In genomic region chr11:114584804-114585203, GRCm38 (mm10) we compare ENCODE assay signal across 24 mouse cellular contexts.
DNase-seq lines count a peak whose midpoint lies in the region; ATAC-seq and TF ChIP-seq lines count a peak whose summit lies in the region.
"Had no signal": no experiment of that assay in that cellular context is flagged by ENCODE, and none has a peak within 500 bp of the region (broad histone marks: within the 10 kb centered on the region; RNA-seq: fewer than 3 reads in every experiment).

No protein-coding gene starts in this region.

- 40% methylated on average over 6 of the region's 6 CpGs for WGBS in kidney, embryonic 14.5 days
- WGBS in kidney, embryonic 16.5 days: 24% methylated on average over 6 of the region's 6 CpGs

- no peaks in the 10 kb centered on the region for H3K36me3 ChIP-seq in kidney, embryonic 14.5 days (ENCODE audit: control insufficient read depth, insufficient read depth, low read length)
- no peaks in the 10 kb centered on the region for H3K36me3 ChIP-seq in kidney, embryonic 16.5 days (ENCODE audit: insufficient read depth, low read length)
- no peaks in the 10 kb centered on the region for H3K36me3 ChIP-seq in E14TG2a.4 (ENCODE audit: insufficient read depth, low read length)
- H3K36me3 ChIP-seq: embryonic facial prominence, embryonic 13.5 days; embryonic facial prominence, embryonic 15.5 days; forebrain, embryonic 10.5 days; forebrain, embryonic 12.5 days had no signal

- no peak overlapping the region for H3K4me3 ChIP-seq in kidney, embryonic 14.5 days (ENCODE audit: low read length)
- no peak overlapping the region for H3K4me3 ChIP-seq in kidney, embryonic 16.5 days (ENCODE audit: low read length)
- H3K4me3 ChIP-seq in E14TG2a.4 (replicated peaks; ENCODE audit: low read length): 0 out of 2 replicates have a peak overlapping the region, but pooled peaks have one; percentile 1
- H3K4me3 ChIP-seq: embryonic facial prominence, embryonic 13.5 days; embryonic facial prominence, embryonic 15.5 days; erythroblast, embryonic 14.5 days; forebrain, embryonic 10.5 days; forebrain, embryonic 12.5 days had no signal

- no peak overlapping the region for H3K4me2 ChIP-seq in kidney, embryonic 14.5 days (replicated peaks; ENCODE audit: low read depth, low read length)
- H3K4me2 ChIP-seq in kidney, embryonic 16.5 days (replicated peaks; ENCODE audit: low read depth, low read length): no peak overlapping the region
- H3K4me2 ChIP-seq: embryonic facial prominence, embryonic 13.5 days; embryonic facial prominence, embryonic 15.5 days; forebrain, embryonic 12.5 days had no signal

- TF ChIP-seq CTCF in E14TG2a.4 (conservative IDR thresholded peaks at IDR 0.05; ENCODE audit: low read length): no peak

- DNase-seq in kidney, postnatal 4 days: no peak
- DNase-seq in kidney, adult 18-20 months: no peak
- DNase-seq: adrenal gland, adult 2 months; adrenal gland, postnatal 10 days; adrenal gland, postnatal 25 days; B cell, adult 2 months; cerebellum, adult 11 months; cerebellum, adult 18-20 months; cerebellum, adult 8-10 months; cerebellum, adult 9-11 months; cerebellum, postnatal 14 days; cerebellum, postnatal 36 days; embryo, embryonic 11 days had no signal

- peak; percentile 45 for ATAC-seq in kidney, embryonic 14.5 days (ENCODE audit: low FRiP score, low TSS enrichment)
- ATAC-seq in kidney, embryonic 16.5 days (ENCODE audit: low FRiP score, low TSS enrichment): peak; percentile 73; the same call in 1 of the 2 replicates
- ATAC-seq: CD4-positive, CD25-positive, alpha-beta regulatory T cell, adult 4 months; forebrain, embryonic 14.5 days; forebrain, embryonic 16.5 days had no signal

- H3K4me1 ChIP-seq in kidney, embryonic 14.5 days (ENCODE audit: control insufficient read depth, insufficient read depth, low read length): peaks cover 7% of the 10 kb centered on the region; the same call in 1 of the 2 replicates
- peaks cover 9% of the 10 kb centered on the region for H3K4me1 ChIP-seq in kidney, embryonic 16.5 days (ENCODE audit: insufficient read depth, low read length)
- peaks cover 73% of the 10 kb centered on the region for H3K4me1 ChIP-seq in E14TG2a.4 (replicated peaks; ENCODE audit: low read depth, low read length)
- H3K4me1 ChIP-seq: embryonic facial prominence, embryonic 13.5 days; embryonic facial prominence, embryonic 15.5 days had no signal

- H3K9me3 ChIP-seq in kidney, embryonic 14.5 days (ENCODE audit: control insufficient read depth, low read length): no peaks in the 10 kb centered on the region; the same call in 1 of the 2 replicates
- H3K9me3 ChIP-seq in kidney, embryonic 16.5 days (ENCODE audit: low read length): peaks cover 8% of the 10 kb centered on the region; the same call in 1 of the 2 replicates
- H3K9me3 ChIP-seq in E14TG2a.4 (ENCODE audit: low read length): peaks cover 9% of the 10 kb centered on the region; the same call in 1 of the 2 replicates
- H3K9me3 ChIP-seq: embryonic facial prominence, embryonic 15.5 days had no signal

- no peaks in the 10 kb centered on the region for H3K27me3 ChIP-seq in kidney, embryonic 14.5 days (ENCODE audit: control insufficient read depth, insufficient read depth, low read length)
- no peaks in the 10 kb centered on the region for H3K27me3 ChIP-seq in kidney, embryonic 16.5 days (ENCODE audit: insufficient read depth, low read length)
- H3K27me3 ChIP-seq in E14TG2a.4 (ENCODE audit: insufficient read depth, low read length): no peaks in the 10 kb centered on the region
- H3K27me3 ChIP-seq: embryonic facial prominence, embryonic 13.5 days; embryonic facial prominence, embryonic 15.5 days; forebrain, embryonic 12.5 days had no signal

- no peak overlapping the region for H3K9ac ChIP-seq in kidney, embryonic 14.5 days (ENCODE audit: low read depth, low read length)
- H3K9ac ChIP-seq in kidney, embryonic 16.5 days (replicated peaks; ENCODE audit: low read length): no peak overlapping the region
- H3K9ac ChIP-seq: embryonic facial prominence, embryonic 13.5 days; embryonic facial prominence, embryonic 15.5 days; forebrain, embryonic 12.5 days had no signal

- H3K27ac ChIP-seq in kidney, embryonic 14.5 days (ENCODE audit: low read depth, low read length): no peak overlapping the region
- no peak overlapping the region for H3K27ac ChIP-seq in kidney, embryonic 16.5 days (ENCODE audit: low read length)
- H3K27ac ChIP-seq: embryonic facial prominence, embryonic 13.5 days; embryonic facial prominence, embryonic 15.5 days; forebrain, embryonic 10.5 days; forebrain, embryonic 12.5 days had no signal
